Mouse (Mus musculus) testis, postnatal 14 days (tissue): ENCODE data around the gene Mrpl52.
A peak's percentile ranks its signal among the peaks of the same experiment; 100 is the strongest.

Experiments
- DNase-seq: peaks from one replicate; pipeline ENCODE4 v3.0.0; 2021; ENCODE audit warnings: low spot score

Gene Mrpl52

DNA sequence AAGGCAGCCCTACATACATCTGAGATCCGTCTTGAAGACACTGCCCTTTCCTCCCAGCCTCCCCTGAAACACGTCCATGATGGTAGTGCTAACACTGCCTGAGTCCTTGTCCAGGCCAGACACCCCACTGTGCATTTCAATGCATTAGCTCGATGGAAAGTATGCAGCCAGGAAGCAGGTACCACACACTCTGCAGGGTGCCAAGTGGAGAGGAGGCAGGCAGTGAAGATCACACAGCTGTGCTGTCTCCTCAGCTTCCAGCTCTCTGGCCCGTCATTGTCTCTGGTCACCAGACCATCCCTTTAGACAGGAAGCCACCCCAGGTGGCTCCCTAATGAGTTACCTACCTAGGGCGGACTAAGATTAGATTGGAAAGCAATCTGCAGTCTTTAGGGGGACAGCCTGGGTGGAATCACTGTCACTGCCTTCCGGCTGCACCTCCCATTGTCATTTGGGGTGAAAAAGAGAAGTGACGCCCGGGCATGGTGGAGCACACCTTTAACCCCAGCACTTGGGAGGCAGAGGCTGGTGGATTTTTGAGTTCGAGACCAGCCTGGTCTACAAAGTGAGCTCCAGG, 14.6 kb upstream of the Mrpl52 start:
- no peak for DNase-seq

DNA sequence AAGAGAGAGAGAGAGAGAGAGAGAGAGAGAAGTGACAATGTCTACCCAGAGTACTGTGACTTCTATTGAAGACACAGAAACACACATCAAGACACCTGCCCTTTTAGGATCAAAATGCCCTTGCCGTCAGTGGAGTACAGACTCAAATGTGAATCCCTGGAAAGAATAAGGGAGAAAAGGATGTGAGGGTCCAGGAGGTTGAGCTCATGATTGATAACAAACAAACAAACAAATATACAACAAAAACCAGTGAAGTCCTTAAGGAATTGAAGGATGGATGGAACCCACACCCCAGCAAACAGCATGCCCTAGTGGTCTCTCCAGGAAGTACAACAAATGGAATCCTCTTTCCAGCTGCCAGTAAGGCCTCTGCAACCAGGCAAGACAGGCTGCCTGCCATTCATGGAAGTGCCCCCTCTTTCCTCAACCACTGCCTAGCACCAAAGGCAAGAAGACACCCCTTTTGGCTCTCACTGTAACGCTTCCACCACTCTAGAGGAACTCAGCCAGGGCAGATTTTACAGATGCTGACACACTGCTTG, 14.0 kb upstream of the Mrpl52 start:
- DNase-seq = no peak

DNA sequence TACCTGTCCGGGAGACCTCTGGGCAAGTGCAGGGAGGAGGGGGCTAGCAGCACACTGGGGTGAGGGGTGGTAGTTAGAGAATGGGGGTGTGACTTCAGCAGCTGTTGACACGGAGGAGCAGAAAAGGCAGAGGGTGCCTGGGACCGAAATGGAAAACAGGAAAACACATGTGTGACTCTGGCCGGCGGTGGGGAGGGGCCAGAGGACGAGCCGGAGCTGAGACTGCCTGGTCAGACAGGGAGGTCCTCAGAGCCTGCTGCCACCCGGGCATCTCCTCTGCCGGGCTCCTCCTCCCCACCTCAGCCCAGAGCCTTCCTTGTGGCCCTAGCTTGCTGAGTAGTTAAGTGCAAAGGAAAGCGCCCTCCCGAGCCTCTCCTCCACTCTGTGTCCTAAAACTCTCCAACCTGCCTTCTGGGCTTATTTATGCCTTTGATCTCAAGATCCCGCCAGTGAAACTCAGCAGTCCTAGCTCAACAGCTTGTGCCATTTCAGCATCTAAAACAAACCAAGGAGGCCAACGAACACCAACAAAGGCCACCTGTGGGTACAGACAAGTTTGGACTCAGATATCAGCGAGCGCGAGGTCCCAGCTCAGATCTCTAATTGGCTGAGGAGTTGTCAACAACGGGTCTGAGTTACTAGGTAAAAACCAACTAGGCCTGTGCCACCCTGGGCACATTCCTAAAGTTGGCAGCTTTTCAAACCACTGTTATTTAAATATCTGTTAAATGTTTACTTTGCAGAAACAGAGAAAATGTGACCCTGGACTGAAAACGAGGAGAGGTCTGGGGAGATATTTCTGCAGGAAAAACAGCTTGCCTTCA, 12.6 kb upstream of the Mrpl52 start:
- no peak for DNase-seq

DNA sequence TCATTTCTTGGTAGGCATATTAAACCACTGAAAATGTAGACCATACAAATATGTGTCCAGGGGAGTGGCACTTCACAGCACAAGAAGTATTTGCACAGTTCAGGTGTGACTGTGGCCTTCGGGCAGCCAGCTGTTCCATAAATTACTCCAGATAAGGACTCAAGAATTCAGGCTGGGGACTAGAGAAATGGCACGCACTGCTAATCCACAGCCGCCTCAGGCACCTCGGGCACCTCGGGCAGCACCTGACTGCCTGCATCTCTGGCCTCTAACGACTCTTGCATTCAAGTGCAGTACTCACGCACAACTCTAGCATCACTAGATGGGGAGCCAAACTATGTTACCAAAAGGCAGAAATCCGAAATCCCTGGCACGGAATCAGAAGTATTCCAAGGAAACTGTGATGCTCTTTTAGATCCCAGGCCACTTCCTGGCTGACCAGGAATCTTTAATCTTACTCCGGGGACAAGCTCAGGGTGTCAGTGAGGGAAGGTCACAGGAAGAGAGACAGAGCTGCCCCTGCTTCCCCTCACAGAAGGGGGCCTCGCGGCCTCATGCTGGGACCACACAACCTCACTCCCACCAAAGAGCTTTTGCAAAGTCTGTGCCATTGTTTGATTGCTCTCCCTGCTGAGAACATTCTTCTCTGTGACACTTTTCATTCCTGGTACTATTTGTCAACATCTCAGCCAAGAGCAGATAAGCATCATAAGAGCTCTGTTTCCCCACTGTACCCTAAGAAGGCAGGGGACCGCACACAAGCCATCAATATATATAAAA, 11.3 kb upstream of the Mrpl52 start:
- DNase-seq = no peak

DNA sequence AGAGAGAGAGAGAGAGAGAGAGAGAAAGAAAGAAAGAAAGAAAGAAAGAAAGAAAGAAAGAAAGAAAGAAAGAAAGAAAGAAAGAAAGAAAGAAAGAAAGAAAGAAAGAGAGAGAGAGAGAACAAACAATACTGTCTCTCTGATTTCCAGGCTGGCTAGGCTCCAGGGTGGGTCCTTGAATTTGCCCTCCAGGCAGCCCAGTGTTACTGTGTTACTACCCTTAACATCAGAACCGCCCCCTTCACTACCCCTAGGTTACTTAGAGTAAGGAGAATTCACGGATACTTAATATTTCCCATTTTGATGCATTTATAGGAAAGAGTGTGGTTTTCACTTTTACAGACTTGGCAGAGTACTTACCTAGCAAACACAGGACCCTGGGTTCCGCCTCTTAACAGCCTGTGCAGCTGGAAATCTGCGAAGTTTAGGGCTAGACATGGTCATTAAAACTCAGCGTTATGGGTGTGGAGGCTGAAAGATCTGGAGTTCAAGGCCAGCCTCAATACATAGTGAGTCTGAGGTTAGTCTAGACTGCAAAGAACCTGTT, 10.4 kb upstream of the Mrpl52 start:
- DNase-seq = no peak

DNA sequence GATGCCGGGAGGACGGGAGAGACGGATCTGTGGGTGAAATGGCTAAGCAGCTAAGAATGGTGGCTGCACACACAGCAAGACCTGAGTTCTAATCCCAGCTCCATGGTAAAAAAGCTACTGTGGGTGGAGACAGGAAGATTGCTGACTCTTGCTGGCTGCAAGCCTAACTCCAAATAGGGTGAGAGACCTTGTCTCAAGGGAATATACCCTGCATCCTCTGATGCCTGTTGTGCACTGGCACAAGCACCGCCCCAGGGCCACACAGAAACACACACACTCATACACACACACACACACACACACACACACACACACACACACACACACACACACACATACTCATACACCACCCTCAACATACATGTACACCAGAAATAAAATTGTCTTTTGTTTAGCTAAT, 9.9 kb upstream of the Mrpl52 start:
- no peak for DNase-seq

DNA sequence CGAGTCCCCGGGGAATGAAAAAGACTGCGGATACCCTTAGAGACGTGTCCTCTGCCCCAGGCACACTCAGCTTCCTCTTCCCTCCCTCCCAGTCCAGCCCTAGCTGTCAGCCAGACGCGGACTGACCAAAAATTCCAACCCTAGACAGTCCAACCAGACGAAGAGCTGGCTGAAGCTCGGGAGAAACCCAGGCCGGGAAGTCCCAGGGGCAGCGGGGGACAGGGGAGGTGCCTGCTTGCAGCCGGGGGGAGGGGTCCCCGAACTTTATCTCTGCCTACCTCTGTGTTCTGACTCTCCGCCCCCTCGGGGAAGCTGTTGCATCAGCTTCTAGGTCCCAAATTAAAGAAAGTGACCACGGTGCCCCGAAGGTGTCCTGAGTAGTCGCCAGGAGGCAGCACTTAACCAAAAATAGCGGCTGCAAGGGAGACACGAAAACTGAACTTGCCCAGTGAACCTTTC, 9.1 kb upstream of the Mrpl52 start, which contains the start of gene Slc7a7:
TSS of gene Slc7a7 (minus strand) at position 158 of the 459 bp plus-strand sequence.
- no peak for DNase-seq

- no peak for DNase-seq
Measured at GRCm38 (mm10) chr14:54421014-54421413, 5.7 kb upstream of the Mrpl52 start.

- DNase-seq = no peak
Measured at GRCm38 (mm10) chr14:54423406-54423805, 3.3 kb upstream of the Mrpl52 start.

- DNase-seq = no peak
Measured at GRCm38 (mm10) chr14:54424634-54425033, 2.1 kb upstream of the Mrpl52 start.

DNA sequence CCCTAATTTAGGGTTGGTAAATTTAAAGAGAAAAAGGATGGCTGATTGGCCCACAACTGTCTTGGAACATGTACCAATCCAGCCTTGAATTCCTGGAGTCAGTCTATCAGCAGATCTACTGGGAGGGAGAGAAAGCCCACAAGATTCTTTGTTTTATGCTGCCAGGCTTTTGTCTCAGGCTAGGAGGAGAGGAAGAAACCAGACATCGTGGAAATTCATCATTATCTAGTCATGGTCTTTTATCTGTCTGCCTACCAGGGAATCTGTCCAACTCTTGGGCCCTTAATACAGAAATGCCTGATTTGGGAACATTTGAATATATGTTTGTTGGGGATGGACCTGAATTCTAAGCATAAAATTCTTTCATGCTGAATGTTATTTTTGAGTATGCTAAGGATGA, 1.2 kb upstream of the Mrpl52 start:
- no peak for DNase-seq

DNA sequence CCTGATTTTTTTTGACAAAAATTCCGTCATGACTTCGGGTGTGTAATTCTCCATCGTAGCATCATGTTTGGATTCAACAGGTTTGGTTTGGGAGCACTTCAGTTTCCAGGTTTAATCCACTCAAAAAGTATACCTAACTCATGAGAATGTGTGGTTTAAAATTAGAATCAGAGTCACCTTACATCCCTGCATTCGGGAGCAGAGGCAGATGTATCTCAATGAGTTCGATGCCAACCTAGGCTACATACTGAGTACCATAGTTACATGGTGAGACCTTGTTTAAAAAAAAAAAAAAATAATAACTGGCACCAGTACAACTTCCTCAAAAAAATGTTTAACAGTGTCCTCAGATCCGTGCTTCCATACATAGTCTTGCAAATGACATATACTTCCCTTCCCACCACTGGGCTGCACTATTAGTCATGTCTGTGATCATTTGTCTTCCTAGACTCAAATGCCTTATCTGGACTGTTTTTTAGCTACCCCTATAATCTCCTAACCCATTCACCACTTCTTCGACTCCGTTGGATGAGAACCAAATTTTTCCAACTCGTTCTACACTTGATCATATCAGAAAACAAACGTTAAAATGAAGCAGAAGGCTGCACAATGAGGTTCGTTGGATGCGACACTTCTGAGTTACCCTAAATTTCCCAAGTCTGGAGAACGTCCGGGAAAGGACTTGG, 563 bp upstream of the Mrpl52 start:
- DNase-seq = no peak

- DNase-seq = no peak
Measured at GRCm38 (mm10) chr14:54427696-54428095, 987 bp downstream of the Mrpl52 start.

DNA sequence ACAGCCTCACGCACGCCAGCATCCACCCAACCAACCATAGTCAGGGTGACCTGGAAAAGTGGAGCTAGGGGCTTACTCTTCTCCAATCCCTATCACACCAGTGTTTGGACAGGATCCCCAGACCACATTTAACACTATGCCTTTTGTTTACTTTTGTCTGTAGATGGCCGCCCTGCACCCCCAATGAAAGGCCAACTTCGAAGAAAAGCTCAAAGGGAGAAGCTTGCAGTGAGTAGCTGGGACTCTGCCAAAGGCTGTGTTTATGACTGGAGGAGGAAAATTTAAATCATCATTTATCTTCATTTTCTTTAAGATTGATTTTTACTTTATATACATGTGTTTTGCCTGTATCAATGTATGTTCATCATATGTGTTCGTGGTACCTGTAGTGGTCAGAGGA, 1.7 kb downstream of the Mrpl52 start:
- no peak for DNase-seq

DNA sequence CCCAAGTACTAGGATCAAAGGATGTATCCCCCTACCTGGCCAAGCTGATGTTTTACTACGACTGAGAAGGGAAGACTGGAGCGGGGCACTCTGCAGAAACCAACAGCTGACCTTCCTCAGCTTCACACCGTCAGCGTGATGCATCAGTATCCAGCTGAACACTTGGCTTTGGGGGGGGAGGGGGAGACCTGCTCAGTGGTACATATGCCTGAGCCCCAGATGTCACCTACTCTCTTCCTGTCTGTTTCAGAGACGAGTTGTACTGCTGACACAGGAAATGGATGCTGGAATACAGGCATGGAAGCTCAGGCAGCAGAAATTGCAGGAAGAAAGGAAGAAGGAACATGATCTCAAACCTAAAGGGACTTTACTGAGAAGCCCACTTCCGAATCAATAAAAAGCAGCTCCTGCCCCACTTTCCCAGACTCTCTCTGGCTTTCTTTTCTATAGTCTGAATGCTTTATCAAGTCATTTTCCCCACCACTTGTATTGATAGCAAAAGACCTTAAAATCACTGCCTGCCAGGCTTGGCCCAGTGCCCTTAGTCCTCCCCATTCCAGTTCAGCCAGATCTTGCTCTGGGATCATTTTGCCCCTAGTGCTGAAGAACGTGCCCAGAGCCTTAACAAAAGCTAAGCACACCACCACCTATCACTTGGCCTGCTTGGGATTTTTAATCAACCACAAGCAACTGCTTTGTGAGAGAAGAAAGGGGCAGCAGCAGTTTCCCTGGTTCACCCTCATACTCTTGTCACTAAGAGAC, 2.8 kb downstream of the Mrpl52 start:
- DNase-seq = no peak

DNA sequence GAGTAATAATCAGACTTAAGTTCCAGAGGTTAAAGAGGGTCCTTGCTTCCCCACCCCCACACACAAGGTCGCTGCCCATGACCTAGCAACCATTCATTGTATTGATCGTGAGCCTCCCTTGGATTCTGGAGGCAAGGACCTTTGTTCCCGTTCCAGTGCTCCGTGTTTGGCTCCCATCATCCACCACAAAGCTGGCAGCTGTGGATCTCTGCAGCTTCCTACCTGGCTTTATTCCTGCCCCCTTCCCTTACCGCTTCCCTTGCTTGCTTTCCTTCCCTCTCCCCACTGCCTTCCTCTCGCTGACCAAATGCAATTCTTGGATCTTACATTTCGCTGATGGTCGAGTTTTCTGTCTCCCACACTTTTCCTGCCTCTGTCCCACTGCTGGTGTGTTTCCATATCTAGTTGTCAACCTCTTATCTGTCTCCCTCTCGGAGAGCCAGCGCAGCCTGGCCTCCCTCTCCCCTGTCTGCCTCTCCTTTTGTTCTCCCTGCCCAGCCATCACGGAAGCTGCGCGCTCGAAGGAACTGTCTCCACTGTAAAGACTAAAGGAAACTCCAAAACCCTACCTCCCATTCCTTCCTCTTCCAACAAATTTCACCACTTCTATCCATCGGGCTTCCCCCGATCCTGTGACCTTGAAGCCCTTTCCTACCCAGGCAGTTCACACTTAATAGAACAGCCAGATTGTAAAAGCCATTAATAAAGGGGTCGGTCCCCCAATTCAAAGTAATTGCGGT, 3.9 kb downstream of the Mrpl52 start:
- no peak for DNase-seq

GRCm38 (mm10) chr14:54431334-54432077, 4.8 kb downstream of the Mrpl52 start, which contains the start of gene Mmp14:
TSS of gene Mmp14 (plus strand) at chr14:54431612.
- DNase-seq = peak; percentile 80

GRCm38 (mm10) chr14:54432078-54432836, 5.5 kb downstream of the Mrpl52 start:
- DNase-seq = no peak
